Mouse (Mus musculus): ENCODE measurements around the gene Suox.
A peak's percentile ranks its signal among the peaks of the same experiment; 100 is the strongest.

DNA sequence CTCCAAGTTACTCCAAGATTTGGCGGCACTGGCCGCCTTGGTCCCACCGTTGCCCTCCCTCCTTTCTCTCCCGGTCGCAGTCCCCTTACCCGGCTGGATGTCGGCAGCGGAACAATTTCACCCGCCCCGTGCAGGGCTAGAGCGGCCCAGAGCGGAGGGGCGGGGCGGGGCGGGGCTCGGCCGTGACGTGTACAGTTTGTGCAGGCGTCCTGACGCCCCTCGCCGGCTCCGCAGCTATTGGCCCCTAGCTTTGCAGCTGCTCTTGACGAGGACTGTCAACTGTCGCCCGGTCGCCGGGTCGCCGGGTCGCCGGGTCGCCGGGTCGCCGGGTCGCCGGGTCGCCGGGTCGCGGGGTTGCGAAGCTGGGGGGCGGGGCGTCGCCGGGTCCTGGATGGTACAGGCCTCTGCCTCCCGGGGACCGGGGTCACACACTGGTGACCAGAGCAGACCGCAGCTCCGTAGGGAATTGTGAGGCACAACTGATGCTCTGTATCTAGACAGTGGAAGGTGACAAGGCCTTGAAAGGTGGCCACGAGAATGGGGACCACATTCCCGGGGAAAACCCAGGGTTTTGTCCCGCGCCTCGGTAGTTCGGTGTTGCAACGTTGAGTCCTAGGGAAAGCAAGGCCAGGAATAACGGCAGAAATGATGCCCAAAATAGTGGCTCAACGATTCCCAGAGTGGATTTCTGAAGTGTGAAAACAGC lies at the start of gene Suox:
- TF ChIP-seq POLR2A (IDR thresholded peaks at IDR 0.05; ENCODE audit: borderline replicate concordance, extremely low read depth, insufficient read depth, insufficient read length, poor library complexity, severe bottlenecking) (peak; percentile 41; the same call in 1 of the 2 replicates), CTCF (IDR thresholded peaks at IDR 0.05; ENCODE audit: borderline replicate concordance, extremely low read depth, insufficient read depth, insufficient read length) (no peak)

Data from brain, embryonic 14.5 days (tissue).